Mouse (Mus musculus) lung, postnatal 0 days (tissue): ENCODE data around the gene Susd1.

Experiments
- CTCF ChIP-seq: IDR thresholded peaks from 2 replicates; pipeline ENCODE4 v1.5.1; 2016; ENCODE audit warnings: antibody characterized with exemption, mild to moderate bottlenecking
- EP300 ChIP-seq: IDR thresholded peaks from 2 replicates; pipeline ENCODE4 v1.6.1; 2016; ENCODE audit warnings: antibody characterized with exemption, mild to moderate bottlenecking, control low read depth

DNA sequence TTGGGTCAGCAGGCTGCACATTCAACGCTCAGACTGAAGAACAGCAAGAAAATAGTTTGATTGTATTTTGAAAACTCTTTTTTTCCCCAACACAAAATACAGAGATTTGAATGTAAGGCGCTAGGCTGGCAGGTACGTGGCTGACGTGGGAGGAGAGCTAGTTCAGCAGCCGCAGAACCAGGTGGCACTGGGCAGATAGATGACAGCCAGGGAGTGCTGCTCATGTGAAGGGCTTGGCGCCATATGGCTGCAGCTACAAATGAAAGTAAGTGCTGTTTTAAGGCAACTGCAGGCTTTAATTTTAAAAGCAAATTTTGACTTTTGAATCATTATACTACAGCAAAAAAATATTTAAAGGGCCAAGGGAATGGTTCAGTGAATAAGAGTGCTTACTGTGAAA lies 24.1 kb upstream of the Susd1 start:
- no peak for TF ChIP-seq CTCF
- no peak for TF ChIP-seq EP300
